Mouse (Mus musculus): Measurements from ENCODE around the gene Copz2.

DNA sequence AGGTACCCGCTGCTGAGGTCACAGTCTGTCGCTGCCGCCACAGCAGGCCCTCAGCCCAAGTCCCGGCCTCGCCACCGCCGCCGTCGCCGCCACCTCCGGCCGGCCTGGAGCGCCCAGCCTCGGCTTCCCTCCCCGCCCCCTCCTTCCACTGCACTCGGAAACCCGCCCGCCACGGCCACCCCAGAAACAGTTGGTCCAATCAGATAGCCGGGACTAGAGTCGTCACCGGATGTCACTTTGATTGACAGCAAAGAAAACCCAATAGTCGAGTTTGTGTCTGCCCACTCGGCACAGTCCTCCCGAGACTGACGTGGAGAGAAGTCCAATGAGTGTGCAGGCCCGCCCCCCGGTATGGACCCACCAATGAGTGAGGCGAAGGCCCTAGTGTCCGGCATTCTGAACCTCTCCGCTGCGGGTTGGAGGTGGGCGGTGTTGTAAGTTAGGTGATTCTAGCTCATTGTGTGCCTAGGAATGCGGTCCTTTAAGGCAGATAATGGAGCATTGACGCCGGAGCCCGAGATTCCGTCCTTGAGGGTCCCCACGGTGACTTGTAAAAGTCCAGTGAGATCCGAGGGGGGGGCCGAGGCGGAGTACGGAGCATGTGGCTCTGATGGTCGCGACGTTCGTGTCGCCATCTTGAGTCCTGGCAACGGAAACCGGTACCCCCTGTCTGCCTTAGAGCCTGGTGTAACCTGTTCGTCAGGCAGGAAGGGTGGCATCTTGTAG is 19.7 kb upstream of the Copz2 start, which contains the start of gene Nfe2l1:
- TF ChIP-seq EP300 (IDR thresholded peaks at IDR 0.05) (no peak), CTCF (IDR thresholded peaks at IDR 0.05) (peak; percentile 27; the same call in 1 of the 2 replicates)

Measured in lung, postnatal 0 days (tissue).